Mouse (Mus musculus) stomach, postnatal 0 days (tissue): ENCODE measurements around the gene Kcna7.

Experiments
- CTCF ChIP-seq: IDR thresholded peaks from 2 replicates; pipeline ENCODE4 v1.5.1; 2016; ENCODE audit warnings: antibody characterized with exemption, low read depth, mild to moderate bottlenecking, moderate library complexity
- EP300 ChIP-seq: optimal IDR thresholded peaks from 2 replicates; pipeline ENCODE3; 2016; ENCODE audit warnings: antibody characterized with exemption

- TF ChIP-seq EP300 = no peak
- no peak for TF ChIP-seq CTCF
These were observed 9.7 kb upstream of the Kcna7 start, which contains the start of gene Snrnp70 for GRCm38 (mm10) chr7:45395578-45396336.
